Mouse (Mus musculus): ENCODE data around the gene St5. TPM values are rescaled to one million over a fixed set of nuclear protein-coding genes. Genes with fewer than 3 reads are reported as not detected.

Gene St5
- total and polyA plus RNA-seq, 3 experiments, result 2.6 to 3.4 TPM; not detected in 1

DNA sequence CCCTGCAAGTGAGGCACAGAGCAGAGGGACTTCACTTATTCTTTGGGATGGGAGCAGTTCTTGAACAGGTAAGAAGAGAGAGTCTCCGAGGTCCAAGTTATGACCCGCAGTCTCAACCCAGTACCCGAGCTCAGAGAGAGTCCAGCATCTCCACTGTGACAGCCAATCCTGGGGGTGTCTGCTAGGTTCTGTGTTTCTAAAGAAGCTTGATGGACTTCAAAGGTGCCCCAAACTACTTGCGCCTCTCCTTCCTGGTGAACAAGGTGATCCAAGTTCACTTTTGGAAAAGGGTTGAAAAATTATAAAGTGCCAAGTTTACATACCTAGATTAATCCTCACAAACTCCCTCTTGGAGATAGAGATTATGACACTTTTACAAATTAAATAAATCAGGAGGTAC is 195.4 kb downstream of the St5 start, which contains the start of gene Trim66:
Gene Trim66 (minus strand): TSS at position 101 of the 400 bp plus-strand sequence.
- peaks cover 0 to 7% of the 10 kb centered on the region in 2 experiments; a peak in 1 of 4 replicates for H3K36me3 ChIP-seq (ENCODE audit: control insufficient read depth in 1 of 2, insufficient read depth in 2 of 2, low read length in 2 of 2)
- TF ChIP-seq MYB (IDR thresholded peaks at IDR 0.05; ENCODE audit: low read depth, low read length) (no peak), USF2 (IDR thresholded peaks at IDR 0.05; ENCODE audit: borderline replicate concordance in 1 of 2, insufficient read depth in 1 of 2, low read depth in 1 of 2, low read length in 2 of 2) (no peak), TBP (IDR thresholded peaks at IDR 0.05; ENCODE audit: low read depth, low read length) (no peak), SIN3A (IDR thresholded peaks at IDR 0.05; ENCODE audit: low read length) (no peak), USF1 (IDR thresholded peaks at IDR 0.05; ENCODE audit: low read depth, low read length) (no peak), ETS1 (IDR thresholded peaks at IDR 0.05; ENCODE audit: low read depth, low read length) (no peak), GATA1 (IDR thresholded peaks at IDR 0.05; ENCODE audit: low read depth, low read length) (no peak), MXI1 (IDR thresholded peaks at IDR 0.05; ENCODE audit: low read depth, low read length) (no peak), ZMIZ1 (IDR thresholded peaks at IDR 0.05; ENCODE audit: low read depth, low read length) (no peak), POLR2A (IDR thresholded peaks at IDR 0.05; ENCODE audit: control insufficient read depth in 1 of 2, insufficient read depth in 1 of 2, low read depth in 1 of 2, low read length in 2 of 2, poor library complexity in 1 of 2) (no peak), MAFK (IDR thresholded peaks at IDR 0.05; ENCODE audit: borderline replicate concordance, low read depth, low read length) (no peak), MYC (IDR thresholded peaks at IDR 0.05; ENCODE audit: low read depth, low read length) (no peak), ZKSCAN1 (IDR thresholded peaks at IDR 0.05; ENCODE audit: low read depth, low read length) (no peak), JUND (IDR thresholded peaks at IDR 0.05; ENCODE audit: low read depth, low read length) (no peak), CHD2 (IDR thresholded peaks at IDR 0.05; ENCODE audit: low read length) (no peak), BHLHE40 (IDR thresholded peaks at IDR 0.05; ENCODE audit: borderline replicate concordance, low read depth, low read length) (no peak), E2F4 (IDR thresholded peaks at IDR 0.05; ENCODE audit: borderline replicate concordance, low read depth, low read length) (no peak), NRF1 (IDR thresholded peaks at IDR 0.05; ENCODE audit: insufficient read depth, low read depth, low read length, poor library complexity, severe bottlenecking) (no peak)
- no peak within 1 kb of the TSS for H3K9ac ChIP-seq (ENCODE audit: control insufficient read depth, low read depth, low read length, poor library complexity, severe bottlenecking)

DNA sequence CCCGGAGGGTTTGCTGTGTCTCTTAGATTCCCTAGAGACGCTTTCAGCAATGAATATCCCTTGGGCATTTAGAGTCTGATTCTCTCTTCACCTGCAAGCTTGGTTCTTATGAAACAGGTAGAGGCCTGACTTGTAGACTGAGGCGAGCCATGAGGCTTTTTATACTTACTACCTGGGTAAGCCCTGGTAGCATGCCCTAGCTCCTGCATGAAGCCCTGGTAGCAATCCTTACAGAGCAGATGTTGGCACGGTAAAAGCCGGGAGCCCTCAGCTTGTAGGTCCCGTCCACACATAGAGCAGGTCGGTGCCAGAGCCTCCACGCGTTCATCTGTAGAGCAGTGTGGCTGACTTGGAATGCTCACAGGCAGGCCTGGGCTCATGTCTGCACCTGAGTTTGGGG is 195.8 kb downstream of the St5 start:
- DNase-seq (ENCODE audit: low read depth, low spot score), result no peak
- Histone ChIP-seq H3K36me3 (ENCODE audit: control insufficient read depth in 1 of 2, insufficient read depth in 2 of 2, low read length in 2 of 2) (peaks cover 0 to 7% of the 10 kb centered on the region in 2 experiments; a peak in 2 of 4 replicates), H3K4me3 (ENCODE audit: control insufficient read depth in 1 of 2, insufficient read depth in 1 of 2, low read depth in 2 of 2, low read length in 2 of 2) (no peak overlapping the region), H3K9me3 (replicated peaks; ENCODE audit: insufficient read depth, low read length) (no peaks in the 10 kb centered on the region), H3K27me3 (ENCODE audit: control insufficient read depth in 1 of 2, insufficient read depth in 2 of 2, low read length in 2 of 2) (peaks cover 0 to 2% of the 10 kb centered on the region in 2 experiments; a peak in 3 of 4 replicates), H3K4me1 (ENCODE audit: control insufficient read depth in 1 of 2, insufficient read depth in 2 of 2, low read length in 2 of 2) (peaks cover 9 to 17% of the 10 kb centered on the region in 2 experiments), H3K79me2 (ENCODE audit: control insufficient read depth, insufficient read depth, low read length, poor library complexity) (no peaks in the 10 kb centered on the region), H3K27ac (ENCODE audit: control insufficient read depth, low read depth, low read length) (no peak overlapping the region), H3K9ac (ENCODE audit: control insufficient read depth, low read depth, low read length, poor library complexity, severe bottlenecking) (no peak overlapping the region)
- TF ChIP-seq MYC (IDR thresholded peaks at IDR 0.05; ENCODE audit: low read depth, low read length) (no peak), RCOR1 (IDR thresholded peaks at IDR 0.05; ENCODE audit: low read depth, low read length) (no peak), JUND (IDR thresholded peaks at IDR 0.05; ENCODE audit: low read depth, low read length) (no peak), UBTF (IDR thresholded peaks at IDR 0.05; ENCODE audit: borderline replicate concordance, insufficient read depth, low read depth, low read length) (no peak), ELF1 (IDR thresholded peaks at IDR 0.05; ENCODE audit: low read depth, low read length) (no peak), MXI1 (IDR thresholded peaks at IDR 0.05; ENCODE audit: low read depth, low read length) (no peak), TAL1 (IDR thresholded peaks at IDR 0.05; ENCODE audit: low read length) (no peak), CHD2 (IDR thresholded peaks at IDR 0.05; ENCODE audit: low read length) (no peak), CHD1 (IDR thresholded peaks at IDR 0.05; ENCODE audit: low read depth, low read length) (no peak), EP300 (IDR thresholded peaks at IDR 0.05; ENCODE audit: low read depth in 1 of 2, low read length in 2 of 2) (no peak), USF1 (IDR thresholded peaks at IDR 0.05; ENCODE audit: low read depth, low read length) (no peak), USF2 (IDR thresholded peaks at IDR 0.05; ENCODE audit: borderline replicate concordance in 1 of 2, insufficient read depth in 1 of 2, low read depth in 1 of 2, low read length in 2 of 2) (no peak), POLR2A (IDR thresholded peaks at IDR 0.05; ENCODE audit: control insufficient read depth in 1 of 2, insufficient read depth in 1 of 2, low read depth in 1 of 2, low read length in 2 of 2, poor library complexity in 1 of 2) (no peak), NELFE (IDR thresholded peaks at IDR 0.05; ENCODE audit: low read depth, low read length) (no peak), CTCF (IDR thresholded peaks at IDR 0.05 in 2 of 3, conservative IDR thresholded peaks at IDR 0.05 in 1 of 3; ENCODE audit: control insufficient read depth in 1 of 3, insufficient read depth in 1 of 3, low read depth in 2 of 3, low read length in 3 of 3, poor library complexity in 1 of 3, severe bottlenecking in 1 of 3) (no peak), MAFK (IDR thresholded peaks at IDR 0.05; ENCODE audit: borderline replicate concordance, low read depth, low read length) (no peak), NRF1 (IDR thresholded peaks at IDR 0.05; ENCODE audit: insufficient read depth, low read depth, low read length, poor library complexity, severe bottlenecking) (no peak), ZMIZ1 (IDR thresholded peaks at IDR 0.05; ENCODE audit: low read depth, low read length) (no peak)

More for the DNA sequence above, 195.4 kb downstream of the St5 start, which contains the start of gene Trim66:
- no peaks in the 10 kb centered on the region for H3K9me3 ChIP-seq (replicated peaks; ENCODE audit: insufficient read depth, low read length)
- H3K4me3 ChIP-seq (ENCODE audit: control insufficient read depth in 1 of 2, insufficient read depth in 1 of 2, low read depth in 2 of 2, low read length in 2 of 2), result no peak within 1 kb of the TSS
- H3K27me3 ChIP-seq (ENCODE audit: control insufficient read depth in 1 of 2, insufficient read depth in 2 of 2, low read length in 2 of 2), result peaks cover 0 to 2% of the 10 kb centered on the region in 2 experiments; a peak in 3 of 4 replicates
- H3K79me2 ChIP-seq (ENCODE audit: control insufficient read depth, insufficient read depth, low read length, poor library complexity), result no peaks in the 10 kb centered on the region
- peaks cover 9 to 15% of the 10 kb centered on the region in 2 experiments for H3K4me1 ChIP-seq (ENCODE audit: control insufficient read depth in 1 of 2, insufficient read depth in 2 of 2, low read length in 2 of 2)
- no peak within 1 kb of the TSS for H3K27ac ChIP-seq (ENCODE audit: control insufficient read depth, low read depth, low read length)
- no peak for DNase-seq (ENCODE audit: low read depth, low spot score)
